Mouse (Mus musculus) adrenal gland, postnatal 10 days (tissue): ENCODE results near the gene Fam166a. TPM values are rescaled to one million over a fixed set of nuclear protein-coding genes. Genes with fewer than 3 reads are reported as not detected.
"Not testable (repeated sequence)": the region's sequence is repeated elsewhere in the genome, so short reads cannot be mapped to it uniquely, and the experiment has no call there.

Experiments used
- DNase-seq: peaks from one replicate; pipeline ENCODE4 v3.0.0; 2021; ENCODE audit warnings: mixed read lengths
- total RNA-seq, 2 experiments: library from RNA; stranded (reverse); gene quantifications; 2 replicates each; pipeline ENCODE4 v1.2.3; 2021

Gene Fam166a
- total RNA-seq, 2 experiments from 2014 or later, result not detected

GRCm38 (mm10) chr2:25242101-25242506 lies 23.6 kb downstream of the Fam166a start, which contains the start of the genes Rnf208 and Cysrt1:
TSS of gene Rnf208 (plus strand) at chr2:25242255.
TSS of gene Cysrt1 (minus strand) at chr2:25242452.
- no peak for DNase-seq

GRCm38 (mm10) chr2:25243342-25243741 lies 24.8 kb downstream of the Fam166a start:
- DNase-seq, result no peak

GRCm38 (mm10) chr2:25244144-25244543 lies 25.6 kb downstream of the Fam166a start:
- DNase-seq, result no peak

GRCm38 (mm10) chr2:25246183-25247072 lies 27.9 kb downstream of the Fam166a start, which contains the start of gene AL732309.1:
TSS of gene AL732309.1 (minus strand) at chr2:25246863.
- no peak for DNase-seq

- no peak for DNase-seq
These were observed 33.8 kb downstream of the Fam166a start for GRCm38 (mm10) chr2:25252331-25252730.

GRCm38 (mm10) chr2:25255284-25255779 lies 36.8 kb downstream of the Fam166a start, which contains the start of gene Tmem203:
TSS of gene Tmem203 (plus strand) at chr2:25255439.
- peak; percentile 93 for DNase-seq

- peak; percentile 61 for DNase-seq
These were observed 38.0 kb downstream of the Fam166a start for GRCm38 (mm10) chr2:25256443-25257109.

- DNase-seq, result not testable (repeated sequence)
These were observed 38.7 kb downstream of the Fam166a start for GRCm38 (mm10) chr2:25257250-25257649.

GRCm38 (mm10) chr2:25258887-25259286 lies 40.3 kb downstream of the Fam166a start:
- no peak for DNase-seq

- no peak for DNase-seq
These were observed 43.3 kb downstream of the Fam166a start for GRCm38 (mm10) chr2:25261870-25262269.

GRCm38 (mm10) chr2:25262291-25262767 lies 43.8 kb downstream of the Fam166a start, which contains the start of gene Tprn:
TSS of gene Tprn (plus strand) at chr2:25262618.
- peak; percentile 96 for DNase-seq

GRCm38 (mm10) chr2:25262795-25263622 lies 44.5 kb downstream of the Fam166a start:
- DNase-seq, result peak; percentile 58

- DNase-seq, result no peak
These were observed 45.2 kb downstream of the Fam166a start for GRCm38 (mm10) chr2:25263623-25264285.

- no peak for DNase-seq
These were observed 45.7 kb downstream of the Fam166a start for GRCm38 (mm10) chr2:25264286-25264660.

GRCm38 (mm10) chr2:25264851-25265250 lies 46.3 kb downstream of the Fam166a start:
- DNase-seq, result peak; percentile 76

- no peak for DNase-seq
These were observed 47.5 kb downstream of the Fam166a start for GRCm38 (mm10) chr2:25265897-25266656.

- DNase-seq, result peak; percentile 67
These were observed 48.2 kb downstream of the Fam166a start for GRCm38 (mm10) chr2:25266720-25267119.

- no peak for DNase-seq
These were observed 48.7 kb downstream of the Fam166a start for GRCm38 (mm10) chr2:25267241-25267640.

- no peak for DNase-seq
These were observed 49.3 kb downstream of the Fam166a start for GRCm38 (mm10) chr2:25267746-25268309.
